Mouse (Mus musculus) splenic B cell, adult 2 months (primary cell): ENCODE measurements around the gene Mgat1.
A peak's percentile ranks its signal among the peaks of the same experiment; 100 is the strongest.
"Not testable (repeated sequence)": the region's sequence is repeated elsewhere in the genome, so short reads cannot be mapped to it uniquely, and the experiment has no call there.

Experiments used
- DNase-seq: peaks from one replicate; pipeline ENCODE4 v3.0.0-alpha.2; 2011; ENCODE audit warnings: low read depth, low spot score
- H3K27me3 ChIP-seq: 2 replicates; pipeline ENCODE4 v1.6.1; 2012; ENCODE audit warnings: mild to moderate bottlenecking, low read length, moderate library complexity, mixed read lengths; ENCODE audit not compliant: control insufficient read depth, poor library complexity, insufficient read depth, severe bottlenecking
- H3K36me3 ChIP-seq: 2 replicates; pipeline ENCODE4 v1.6.1; 2012; ENCODE audit warnings: mild to moderate bottlenecking, low read length, moderate library complexity, mixed read lengths; ENCODE audit not compliant: control insufficient read depth, poor library complexity, insufficient read depth, severe bottlenecking

The Mgat1 gene

GRCm38 (mm10) chr11:49243727-49244594 is at the start of gene Mgat1:
Mgat1 (plus strand) TSS chr11:49244191.
- DNase-seq = peak; percentile 98
- no peaks in the 10 kb centered on the region for H3K27me3 ChIP-seq

GRCm38 (mm10) chr11:49194771-49195170 is 49.2 kb upstream of the Mgat1 start:
- not testable (repeated sequence) for H3K27me3 ChIP-seq, H3K36me3 ChIP-seq, DNase-seq

More at GRCm38 (mm10) chr11:49243727-49244594, at the start of gene Mgat1:
- H3K36me3 ChIP-seq = no peaks in the 10 kb centered on the region; the same call in 1 of the 2 replicates

GRCm38 (mm10) chr11:49195819-49196322 is 48.1 kb upstream of the Mgat1 start:
- no peaks in the 10 kb centered on the region for H3K27me3 ChIP-seq
- H3K36me3 ChIP-seq = no peaks in the 10 kb centered on the region
- DNase-seq = no peak

- no peaks in the 10 kb centered on the region for H3K36me3 ChIP-seq
- H3K27me3 ChIP-seq = no peaks in the 10 kb centered on the region
- no peak for DNase-seq
Observed at GRCm38 (mm10) chr11:49200666-49201065, 43.3 kb upstream of the Mgat1 start.

- H3K27me3 ChIP-seq = no peaks in the 10 kb centered on the region
- H3K36me3 ChIP-seq = no peaks in the 10 kb centered on the region
- DNase-seq = no peak
Observed at GRCm38 (mm10) chr11:49201142-49201541, 42.8 kb upstream of the Mgat1 start.

GRCm38 (mm10) chr11:49202071-49202470 is 41.9 kb upstream of the Mgat1 start:
- no peaks in the 10 kb centered on the region for H3K27me3 ChIP-seq
- no peaks in the 10 kb centered on the region for H3K36me3 ChIP-seq
- no peak for DNase-seq

- Histone ChIP-seq H3K27me3 (no peaks in the 10 kb centered on the region), H3K36me3 (no peaks in the 10 kb centered on the region)
- DNase-seq = peak; percentile 63
Observed at GRCm38 (mm10) chr11:49202523-49203061, 41.4 kb upstream of the Mgat1 start.

- H3K36me3 ChIP-seq = no peaks in the 10 kb centered on the region
- peak; percentile 95 for DNase-seq
- H3K27me3 ChIP-seq = no peaks in the 10 kb centered on the region
Observed at GRCm38 (mm10) chr11:49203129-49203768, 40.7 kb upstream of the Mgat1 start, which contains the start of gene Zfp62. Zfp62 (plus strand) TSS chr11:49203292.

- Histone ChIP-seq H3K27me3 (no peaks in the 10 kb centered on the region), H3K36me3 (no peaks in the 10 kb centered on the region)
- peak; percentile 76 for DNase-seq
Observed at GRCm38 (mm10) chr11:49203771-49204497, 40.1 kb upstream of the Mgat1 start.

GRCm38 (mm10) chr11:49205080-49205590 is 38.9 kb upstream of the Mgat1 start:
- no peaks in the 10 kb centered on the region for H3K27me3 ChIP-seq
- DNase-seq = peak; percentile 25

GRCm38 (mm10) chr11:49207495-49207894 is 36.5 kb upstream of the Mgat1 start:
- DNase-seq = no peak
- Histone ChIP-seq H3K36me3 (0 out of 2 replicates have a peak, but pooled peaks cover 4% of the 10 kb centered on the region), H3K27me3 (no peaks in the 10 kb centered on the region)

More at GRCm38 (mm10) chr11:49205080-49205590, 38.9 kb upstream of the Mgat1 start:
- H3K36me3 ChIP-seq = no peaks in the 10 kb centered on the region

- DNase-seq = no peak
- no peaks in the 10 kb centered on the region for H3K27me3 ChIP-seq
- H3K36me3 ChIP-seq = peaks cover 19% of the 10 kb centered on the region; the same call in 1 of the 2 replicates
Observed at GRCm38 (mm10) chr11:49212577-49212976, 31.4 kb upstream of the Mgat1 start.

GRCm38 (mm10) chr11:49213505-49213904 is 30.5 kb upstream of the Mgat1 start:
- DNase-seq = no peak
- H3K36me3 ChIP-seq = peaks cover 19% of the 10 kb centered on the region; the same call in 1 of the 2 replicates
- no peaks in the 10 kb centered on the region for H3K27me3 ChIP-seq

- DNase-seq = no peak
- H3K36me3 ChIP-seq = peaks cover 12% of the 10 kb centered on the region; the same call in 1 of the 2 replicates
- H3K27me3 ChIP-seq = no peaks in the 10 kb centered on the region
Observed at GRCm38 (mm10) chr11:49219271-49219670, 24.7 kb upstream of the Mgat1 start.
